Mouse (Mus musculus) cerebellum, postnatal 25 days (tissue): Measurements from ENCODE around the gene Pkd1l3.

ENCODE experiments used
- DNase-seq, 2 experiments: peaks; one replicate each; pipeline ENCODE4 v3.0.0; 2021; ENCODE audit warnings: mixed read lengths in 2 of 2

Gene Pkd1l3

GRCm38 (mm10) chr8:109632498-109632897 lies 18.2 kb downstream of the Pkd1l3 start:
- DNase-seq: no peak

GRCm38 (mm10) chr8:109635146-109635545 lies 20.8 kb downstream of the Pkd1l3 start:
- no peak for DNase-seq

DNA sequence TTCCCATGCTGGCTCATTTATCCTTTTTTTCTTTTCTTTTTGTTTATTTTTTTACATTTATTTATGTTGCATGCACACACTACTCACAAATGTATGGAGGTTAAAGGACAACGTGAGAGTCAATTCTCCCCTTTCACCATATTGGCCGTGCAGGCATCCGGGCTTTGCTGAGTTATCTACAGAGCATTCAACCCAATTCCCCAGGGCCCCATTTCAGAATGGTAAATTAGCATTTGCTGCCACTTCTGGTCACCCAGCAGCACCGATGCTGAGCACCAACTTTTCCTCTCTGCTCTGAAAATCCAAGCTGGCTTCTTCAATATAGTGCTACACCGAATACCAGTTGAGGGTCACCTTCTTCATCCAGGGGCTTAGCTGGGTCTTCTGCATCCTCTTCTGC lies 24.5 kb downstream of the Pkd1l3 start:
- no peak for DNase-seq

DNA sequence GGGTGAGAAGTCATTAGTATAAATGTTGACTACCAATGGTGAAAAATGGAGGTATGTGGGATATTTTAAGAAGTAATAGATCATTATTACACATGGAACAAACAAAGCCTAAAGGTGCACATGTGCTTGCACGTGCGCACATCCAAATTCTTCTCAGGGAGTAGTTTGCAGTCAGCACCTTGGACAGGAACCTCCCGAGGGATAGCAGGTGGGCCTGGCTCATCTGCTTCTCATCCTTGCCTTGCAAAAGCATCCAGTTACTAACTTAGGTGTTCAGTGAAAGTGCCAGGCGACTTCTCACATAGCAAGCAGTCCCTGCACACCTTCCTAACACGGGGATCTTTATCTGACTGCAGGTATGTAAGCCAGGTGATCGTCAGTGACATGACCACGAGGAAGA lies 26.1 kb downstream of the Pkd1l3 start:
- DNase-seq: no peak

DNA sequence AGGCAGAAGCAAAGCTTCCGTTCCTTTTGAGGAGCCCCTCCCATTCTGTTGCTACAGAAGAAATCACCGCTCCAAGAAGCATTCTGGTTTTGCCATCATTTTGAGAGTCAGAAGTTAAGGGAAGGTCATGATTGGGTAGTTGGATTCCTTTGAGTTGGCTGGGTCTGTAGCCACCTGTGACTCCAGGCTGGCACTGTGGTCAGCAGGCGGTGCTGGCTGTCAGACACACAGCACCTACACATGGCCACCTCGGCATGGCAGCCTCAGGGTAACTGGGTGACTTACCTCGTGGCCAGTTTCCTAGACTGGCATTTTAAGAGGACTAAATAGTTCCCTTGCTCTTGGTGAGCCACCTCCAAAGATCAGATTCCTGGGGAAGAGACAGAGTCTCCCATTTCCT lies 26.9 kb downstream of the Pkd1l3 start:
- DNase-seq: no peak

DNA sequence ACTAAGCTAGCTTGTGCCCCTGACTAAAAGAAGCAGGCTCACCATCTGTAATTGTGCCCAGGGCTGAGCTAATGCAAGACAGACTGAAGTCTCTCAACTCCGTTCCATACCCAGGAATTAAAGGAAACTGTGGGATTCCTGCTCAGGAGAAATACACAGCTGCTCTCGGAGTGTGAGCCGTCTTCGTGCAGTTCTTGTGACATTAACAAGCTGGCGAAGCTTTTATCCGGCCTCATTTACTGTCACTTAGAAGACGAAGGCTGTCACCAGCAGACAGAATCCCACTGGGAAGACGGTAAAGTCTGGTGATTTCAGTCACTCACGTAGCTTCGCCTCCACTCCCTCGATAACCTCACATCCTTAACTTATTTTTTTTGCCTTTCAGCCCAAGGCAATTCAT lies 33.0 kb downstream of the Pkd1l3 start:
- no peak for DNase-seq

GRCm38 (mm10) chr8:109648469-109648868 lies 34.2 kb downstream of the Pkd1l3 start:
- DNase-seq: no peak

GRCm38 (mm10) chr8:109650801-109651200 lies 36.5 kb downstream of the Pkd1l3 start:
- peak; percentile 26 to 51 for DNase-seq

DNA sequence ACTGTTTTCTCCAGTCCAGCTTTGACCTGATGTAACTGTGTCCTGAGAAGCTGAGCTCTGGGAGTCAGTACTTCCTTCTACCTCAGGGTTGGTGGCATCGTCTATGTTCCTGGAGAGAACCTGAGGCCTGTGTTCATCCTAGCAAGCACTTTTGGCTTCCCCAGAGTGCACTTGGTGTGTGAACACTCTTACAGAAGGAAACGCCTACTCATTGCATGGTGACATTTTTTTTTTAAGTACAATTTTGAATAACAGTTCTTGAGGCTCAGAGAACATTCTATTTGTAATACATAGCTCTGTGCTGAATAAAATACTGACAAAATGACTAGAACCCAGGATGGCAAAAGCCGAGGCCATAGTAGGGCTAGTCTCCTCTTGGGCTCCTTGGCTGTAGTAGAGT lies 42.5 kb downstream of the Pkd1l3 start:
- no peak for DNase-seq

DNA sequence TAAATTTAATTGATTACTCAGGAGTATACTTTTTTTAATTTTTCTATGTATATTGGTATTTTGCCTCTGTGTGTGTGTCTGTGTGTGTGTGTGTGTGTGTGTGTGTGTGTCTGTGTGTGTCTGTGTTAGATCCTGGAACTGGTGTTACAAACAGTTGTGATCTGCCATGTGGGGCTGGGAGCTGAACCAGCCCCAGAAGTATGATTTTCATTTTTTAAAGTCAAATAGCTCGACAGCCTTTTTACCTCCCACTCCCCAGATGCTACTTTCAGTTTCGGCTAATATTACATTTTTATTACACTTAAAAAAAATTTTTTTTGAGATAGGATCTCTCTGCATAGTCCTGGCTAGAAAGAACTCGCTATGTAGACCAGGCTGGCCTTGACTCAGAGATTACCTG lies 48.0 kb downstream of the Pkd1l3 start:
- no peak for DNase-seq

DNA sequence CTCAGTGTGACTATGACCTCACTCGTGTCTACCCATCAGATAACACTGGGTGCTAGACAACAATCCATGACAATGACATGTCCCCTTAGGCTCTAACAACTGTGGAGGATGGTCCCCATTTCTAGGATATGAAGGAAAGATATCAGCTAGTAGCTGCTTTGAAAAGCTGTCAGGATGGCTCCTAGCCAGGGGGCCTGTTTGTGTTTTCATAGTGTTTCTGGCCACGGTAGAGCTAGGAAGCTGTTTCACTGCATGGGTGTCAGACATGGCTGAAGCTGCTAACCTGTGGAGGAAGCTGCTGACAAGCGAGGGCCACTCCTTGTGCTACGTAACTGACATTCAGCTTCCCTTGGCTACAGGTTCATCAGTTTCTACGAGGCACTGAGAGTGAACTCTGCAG lies 52.3 kb downstream of the Pkd1l3 start:
- DNase-seq: no peak

DNA sequence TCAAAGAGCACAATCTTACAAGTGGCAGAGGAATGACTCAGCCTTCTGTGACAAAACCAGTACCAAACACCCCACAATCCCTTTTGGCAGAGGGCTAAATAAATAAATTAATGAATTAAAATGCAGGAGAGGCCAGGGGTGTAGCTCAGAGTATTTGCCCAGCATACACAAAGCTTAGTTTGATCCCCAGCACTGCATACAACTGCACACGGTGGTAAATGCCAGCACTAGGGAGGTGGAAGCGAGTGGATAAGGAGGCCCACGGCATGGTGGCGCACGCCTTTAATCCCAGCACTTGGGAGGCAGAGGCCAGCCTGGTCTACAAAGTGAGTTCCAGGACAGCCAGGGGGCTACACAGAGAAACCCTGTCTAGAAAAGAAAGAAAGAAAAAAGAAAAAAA lies 58.3 kb downstream of the Pkd1l3 start:
- no peak for DNase-seq

DNA sequence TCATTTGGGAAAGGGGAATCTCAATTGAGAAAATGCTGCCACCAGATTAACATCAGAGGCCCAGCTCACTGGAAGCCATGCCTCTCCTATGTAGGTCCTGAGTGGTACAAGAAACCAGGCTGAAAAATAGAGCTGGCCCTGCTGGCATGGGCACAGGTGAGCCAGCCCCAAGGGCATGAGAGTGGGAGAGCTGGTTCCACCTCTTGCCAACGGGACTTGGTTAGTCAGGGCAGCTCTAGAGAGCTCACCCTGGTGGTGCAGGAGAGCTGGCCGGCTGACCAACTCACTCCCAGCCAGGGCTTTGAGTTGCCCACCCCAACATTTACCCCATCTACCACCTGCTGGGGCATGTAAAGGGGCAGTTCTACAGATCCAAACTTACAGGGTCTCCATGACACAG lies 59.3 kb downstream of the Pkd1l3 start:
- no peak for DNase-seq

DNA sequence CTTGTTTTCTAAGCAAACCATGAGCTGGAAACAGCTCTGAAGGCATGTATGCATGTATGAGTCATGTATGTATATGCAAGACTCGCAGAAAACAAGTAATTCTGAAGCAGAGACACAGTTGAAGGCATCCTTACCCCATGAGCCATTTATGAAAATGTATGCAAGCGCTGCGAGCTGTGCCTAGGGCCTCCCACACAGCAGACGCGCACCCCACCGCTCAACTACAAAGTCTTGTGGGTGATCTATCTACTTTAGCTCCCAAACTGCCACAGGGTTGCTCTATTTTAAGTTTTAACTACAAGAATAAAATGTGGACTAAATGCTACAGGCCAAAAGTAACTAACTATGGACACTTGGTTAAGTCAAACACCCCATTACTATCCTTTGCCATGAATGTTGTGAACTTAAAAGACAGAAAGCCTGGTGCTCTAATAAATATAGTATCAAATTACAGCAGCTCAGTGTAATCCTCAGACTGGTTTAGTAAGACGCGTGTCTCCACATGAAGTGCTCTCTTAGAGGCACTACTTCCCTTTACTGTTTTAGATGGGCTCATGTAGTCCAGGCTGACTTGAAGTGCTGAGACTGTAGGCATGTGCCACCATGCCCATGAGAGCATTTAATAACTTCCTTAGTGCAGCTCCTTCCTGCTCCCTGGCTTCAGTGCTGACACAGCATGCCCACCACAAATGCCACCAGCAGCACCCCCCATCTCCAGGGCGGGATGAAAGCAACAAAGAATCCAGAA lies 61.8 kb downstream of the Pkd1l3 start:
- DNase-seq: no peak

GRCm38 (mm10) chr8:109681535-109681934 lies 67.2 kb downstream of the Pkd1l3 start:
- DNase-seq: no peak

- DNase-seq: no peak
Measured at GRCm38 (mm10) chr8:109682120-109682519, 67.8 kb downstream of the Pkd1l3 start.

- DNase-seq: no peak
Measured at GRCm38 (mm10) chr8:109687248-109687647, 72.9 kb downstream of the Pkd1l3 start.

DNA sequence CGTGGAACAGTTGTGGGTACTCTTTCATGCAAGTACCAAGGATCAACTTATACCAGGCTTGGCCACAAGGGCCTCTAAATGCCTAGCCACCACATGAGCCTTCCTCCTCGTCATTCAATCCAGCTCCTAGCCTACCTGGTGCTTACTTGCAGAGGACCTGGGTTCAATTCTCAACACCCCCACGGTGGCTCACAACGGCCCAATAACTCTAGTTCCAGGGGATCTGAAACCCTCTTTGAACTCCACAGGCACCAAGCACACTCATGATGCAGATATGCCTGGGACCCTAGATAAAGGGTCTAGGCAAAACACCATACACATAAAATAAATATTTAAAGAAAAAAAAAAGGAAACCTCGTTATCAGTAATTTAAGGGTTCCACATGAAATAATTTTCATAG lies 77.5 kb downstream of the Pkd1l3 start:
- peak; percentile 23 to 28 for DNase-seq

- no peak for DNase-seq
Measured at GRCm38 (mm10) chr8:109692443-109693145, 78.3 kb downstream of the Pkd1l3 start.

GRCm38 (mm10) chr8:109693146-109693900 lies 79.0 kb downstream of the Pkd1l3 start, which contains the start of gene Ist1:
Gene Ist1, minus strand, starts transcription at chr8:109693260.
- peak; percentile 98 to 99 for DNase-seq

DNA sequence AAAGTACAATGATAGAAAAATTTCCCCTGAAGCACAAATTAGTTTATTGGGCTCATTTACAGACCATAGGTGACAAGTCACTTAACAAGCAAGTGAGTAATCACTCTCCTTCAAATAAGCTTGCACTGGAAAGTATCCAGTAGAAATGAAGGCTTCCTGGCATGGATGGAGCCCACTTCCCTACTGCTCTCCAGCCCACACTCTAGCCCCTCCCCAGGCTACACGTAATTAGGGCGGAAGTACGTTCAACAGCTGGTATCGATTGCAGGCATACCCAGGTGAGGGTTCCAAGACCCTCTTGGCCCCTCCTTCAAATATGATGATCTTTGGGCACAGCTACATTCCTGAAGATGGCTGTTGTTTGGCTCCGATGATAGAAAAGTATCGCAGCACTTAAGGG lies 79.8 kb downstream of the Pkd1l3 start:
- DNase-seq: no peak

GRCm38 (mm10) chr8:109697754-109698153 lies 83.4 kb downstream of the Pkd1l3 start:
- DNase-seq: no peak

DNA sequence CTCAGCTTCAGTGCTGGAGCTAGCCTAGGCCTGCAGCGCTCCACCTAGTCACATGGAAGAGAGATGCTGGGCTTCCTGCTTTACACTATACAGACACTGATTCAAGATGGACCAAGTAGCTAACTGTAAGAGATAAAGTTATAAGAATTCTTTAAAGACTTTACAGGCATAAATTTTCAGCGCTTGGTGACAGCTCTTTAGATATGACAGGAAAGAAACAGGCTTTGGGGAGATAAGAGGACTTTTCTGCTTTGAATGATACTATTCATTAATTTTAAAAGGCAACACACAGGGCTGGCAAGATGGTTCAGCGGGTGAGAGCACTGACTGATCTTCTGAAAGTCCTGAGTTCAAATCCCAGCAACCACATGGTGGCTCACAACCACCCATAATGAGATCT lies 84.2 kb downstream of the Pkd1l3 start:
- no peak for DNase-seq
